Mouse (Mus musculus): ENCODE measurements around the gene Fam240a. TPM values are rescaled to one million over a fixed set of nuclear protein-coding genes. Genes with fewer than 3 reads are reported as not detected.

The Fam240a gene
- polyA plus RNA-seq (2015; fragmentation: Illumina TruSeq; extraction: RNeasy Lipid Tissue Mini Kit (QIAGEN cat#74804); ENCODE audit: low read depth, low replicate concordance) = not detected

GRCm38 (mm10) chr9:110916786-110917185 is at the start of gene Fam240a:
Fam240a (minus strand) TSS chr9:110916861.

DNA sequence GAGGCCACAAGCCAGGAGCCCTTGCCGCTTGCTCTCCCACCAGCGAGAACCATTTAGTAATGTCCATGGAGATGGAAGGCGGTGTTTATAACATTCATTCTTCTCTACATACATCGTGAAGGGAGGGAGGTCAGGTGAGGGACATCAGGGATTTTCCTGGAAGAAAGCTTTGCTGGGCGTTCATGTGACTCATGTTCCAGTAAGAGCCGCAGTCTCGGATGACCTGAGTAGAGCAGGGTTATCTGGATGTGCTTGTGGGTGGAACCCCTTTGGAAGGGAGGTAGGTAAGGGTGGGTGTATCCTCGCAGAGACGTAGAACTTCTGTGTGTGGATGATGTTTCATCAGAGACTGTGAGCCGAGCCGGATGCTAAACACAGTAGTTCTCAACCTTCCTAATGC is 34.7 kb upstream of the Fam240a start, which contains the start of gene Lrrc2:
Gene Lrrc2 (plus strand): TSS at position 149 of the 400 bp plus-strand sequence.

DNA sequence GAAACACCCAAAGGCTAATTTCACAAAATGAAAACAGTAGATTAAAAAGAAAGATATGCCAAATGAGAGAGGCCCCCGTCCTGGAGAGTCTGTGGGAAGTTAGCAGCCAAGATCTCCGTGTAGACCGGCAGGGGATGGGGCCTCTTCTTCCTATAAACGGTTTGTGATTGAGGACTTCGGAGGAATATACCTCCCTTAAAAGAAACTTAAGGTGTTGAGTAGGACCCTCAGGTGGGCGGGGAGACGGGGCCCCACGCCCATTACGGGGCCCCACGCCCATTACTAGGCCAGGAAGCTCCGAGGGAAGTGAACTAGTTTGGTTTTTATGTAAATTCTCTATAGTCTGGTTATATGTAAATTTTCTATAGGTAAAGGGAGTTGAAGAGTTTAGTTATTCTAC is 29.3 kb upstream of the Fam240a start, which contains the start of gene Tdgf1:
Gene Tdgf1 (minus strand): TSS at position 233 of the 400 bp plus-strand sequence.

DNA sequence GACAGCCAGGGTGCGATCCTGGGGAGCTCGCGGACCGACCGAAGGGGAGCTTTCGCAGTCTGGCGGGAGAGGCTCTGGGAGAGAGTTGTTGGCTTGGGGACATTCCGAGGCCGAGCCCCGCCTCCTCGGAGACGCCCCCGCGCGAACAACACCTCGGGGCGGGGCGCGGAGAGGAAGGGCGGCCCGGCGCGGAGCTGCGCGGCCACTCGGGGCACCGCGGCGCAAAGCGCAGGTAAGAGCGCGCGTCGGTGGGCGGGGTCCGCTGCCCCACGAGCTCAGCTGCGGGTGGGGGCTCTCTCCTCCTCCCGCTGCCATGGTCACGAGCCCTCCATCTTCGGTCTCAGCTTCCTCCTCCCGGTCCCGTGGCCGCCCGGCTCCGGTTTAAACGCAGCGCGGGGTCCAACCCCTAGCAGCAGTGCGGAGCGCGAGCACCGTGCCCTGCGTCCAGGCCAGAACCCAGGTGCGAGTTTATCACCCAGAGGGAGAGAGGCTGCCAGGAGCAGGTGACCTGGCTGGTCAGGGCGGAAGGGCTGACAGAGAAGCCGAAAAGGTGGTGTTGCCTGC is 36.6 kb downstream of the Fam240a start, which contains the start of gene Tmie:
Gene Tmie (minus strand): TSS at position 116 of the 564 bp plus-strand sequence.

DNA sequence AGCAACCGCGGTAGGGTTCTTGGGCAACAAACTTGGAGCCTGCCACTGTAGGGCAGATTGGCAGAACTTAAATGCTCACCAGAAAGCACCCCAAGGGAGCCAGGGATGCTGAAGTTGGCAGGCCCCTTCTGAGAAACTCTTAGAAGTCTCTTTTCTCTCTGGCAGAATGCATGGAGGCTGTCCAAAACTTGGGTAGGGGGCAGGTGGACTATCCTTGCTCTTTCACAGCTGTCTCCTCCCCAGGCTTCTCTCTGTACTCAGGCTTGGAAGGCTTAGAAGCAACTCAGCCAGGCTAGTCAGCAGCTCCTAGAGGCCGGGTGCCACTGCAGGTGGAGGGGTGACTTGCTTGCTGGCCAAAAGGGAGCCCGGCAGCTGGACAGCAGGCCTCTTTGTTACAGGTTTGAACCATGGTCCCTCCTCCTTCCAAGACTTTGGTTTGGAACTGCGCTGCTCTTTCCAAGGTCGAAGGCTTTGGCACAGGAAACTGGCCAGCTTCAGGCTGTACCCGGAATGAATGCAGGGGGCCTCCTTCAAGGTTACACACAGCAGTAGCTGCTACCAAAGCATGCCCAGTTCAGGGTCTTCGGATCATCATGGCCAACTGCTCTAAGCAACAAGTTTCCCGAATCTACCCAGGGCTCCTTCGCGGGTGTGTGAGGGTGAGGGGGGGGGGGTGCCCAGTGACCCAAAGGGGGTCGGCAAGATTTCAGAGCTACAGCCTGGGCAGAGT is 37.3 kb downstream of the Fam240a start, which contains the start of gene Als2cl:
Gene Als2cl (plus strand): TSS at position 680 of the 730 bp plus-strand sequence.

Other genes starting within 250 kb of the Fam240a start
- gene Myl3, start 175.0 kb downstream of the Fam240a start, polyA plus RNA-seq (2015; fragmentation: Illumina TruSeq; extraction: RNeasy Lipid Tissue Mini Kit (QIAGEN cat#74804); ENCODE audit: low read depth, low replicate concordance) = not detected
- gene Pth1r, start 169.7 kb downstream of the Fam240a start, polyA plus RNA-seq (2015; fragmentation: Illumina TruSeq; extraction: RNeasy Lipid Tissue Mini Kit (QIAGEN cat#74804); ENCODE audit: low read depth, low replicate concordance) = 6.1 TPM
- not detected for gene Prss42, start 118.7 kb downstream of the Fam240a start, polyA plus RNA-seq (2015; fragmentation: Illumina TruSeq; extraction: RNeasy Lipid Tissue Mini Kit (QIAGEN cat#74804); ENCODE audit: low read depth, low replicate concordance)
- not detected for gene Prss44, start 102.9 kb downstream of the Fam240a start, polyA plus RNA-seq (2015; fragmentation: Illumina TruSeq; extraction: RNeasy Lipid Tissue Mini Kit (QIAGEN cat#74804); ENCODE audit: low read depth, low replicate concordance)
- 0.37 TPM for gene Prss43, start 90.2 kb downstream of the Fam240a start, polyA plus RNA-seq (2015; fragmentation: Illumina TruSeq; extraction: RNeasy Lipid Tissue Mini Kit (QIAGEN cat#74804); ENCODE audit: low read depth, low replicate concordance)
- gene Prss45, start 82.3 kb downstream of the Fam240a start, polyA plus RNA-seq (2015; fragmentation: Illumina TruSeq; extraction: RNeasy Lipid Tissue Mini Kit (QIAGEN cat#74804); ENCODE audit: low read depth, low replicate concordance) = 0.79 TPM
- not detected for gene Prss46, start 72.4 kb downstream of the Fam240a start, polyA plus RNA-seq (2015; fragmentation: Illumina TruSeq; extraction: RNeasy Lipid Tissue Mini Kit (QIAGEN cat#74804); ENCODE audit: low read depth, low replicate concordance)
- 0.62 TPM for gene Prss50, start 58.9 kb downstream of the Fam240a start, polyA plus RNA-seq (2015; fragmentation: Illumina TruSeq; extraction: RNeasy Lipid Tissue Mini Kit (QIAGEN cat#74804); ENCODE audit: low read depth, low replicate concordance)
- gene Als2cl, start 37.0 kb downstream of the Fam240a start, polyA plus RNA-seq (2015; fragmentation: Illumina TruSeq; extraction: RNeasy Lipid Tissue Mini Kit (QIAGEN cat#74804); ENCODE audit: low read depth, low replicate concordance) = 7.3 TPM
- 5.3 TPM for gene Tmie, start 36.7 kb downstream of the Fam240a start, polyA plus RNA-seq (2015; fragmentation: Illumina TruSeq; extraction: RNeasy Lipid Tissue Mini Kit (QIAGEN cat#74804); ENCODE audit: low read depth, low replicate concordance)
- gene Tdgf1, start 29.3 kb upstream of the Fam240a start, polyA plus RNA-seq (2015; fragmentation: Illumina TruSeq; extraction: RNeasy Lipid Tissue Mini Kit (QIAGEN cat#74804); ENCODE audit: low read depth, low replicate concordance) = 0.98 TPM
- gene Lrrc2, start 34.7 kb upstream of the Fam240a start, polyA plus RNA-seq (2015; fragmentation: Illumina TruSeq; extraction: RNeasy Lipid Tissue Mini Kit (QIAGEN cat#74804); ENCODE audit: low read depth, low replicate concordance) = 2.5 TPM
- 0.24 TPM for gene Rtp3, start 73.7 kb upstream of the Fam240a start, polyA plus RNA-seq (2015; fragmentation: Illumina TruSeq; extraction: RNeasy Lipid Tissue Mini Kit (QIAGEN cat#74804); ENCODE audit: low read depth, low replicate concordance)
- 3.2 TPM for gene Ltf, start 102.4 kb upstream of the Fam240a start, polyA plus RNA-seq (2015; fragmentation: Illumina TruSeq; extraction: RNeasy Lipid Tissue Mini Kit (QIAGEN cat#74804); ENCODE audit: low read depth, low replicate concordance)
- 2.9 TPM for gene Ccrl2, start 140.7 kb upstream of the Fam240a start, polyA plus RNA-seq (2015; fragmentation: Illumina TruSeq; extraction: RNeasy Lipid Tissue Mini Kit (QIAGEN cat#74804); ENCODE audit: low read depth, low replicate concordance)
- 34.5 TPM for gene Lrrfip2, start 200.7 kb upstream of the Fam240a start, polyA plus RNA-seq (2015; fragmentation: Illumina TruSeq; extraction: RNeasy Lipid Tissue Mini Kit (QIAGEN cat#74804); ENCODE audit: low read depth, low replicate concordance)